Mouse (Mus musculus): ENCODE measurements around the gene Fgf11. TPM values are rescaled to one million over a fixed set of nuclear protein-coding genes. Genes with fewer than 3 reads are reported as not detected.

The Fgf11 gene
- polyA plus RNA-seq (2012; rRNA removed) = 6.9 and 7.7 TPM in 2 replicates

GRCm38 (mm10) chr11:69801379-69801977, at the start of gene Fgf11:
TSS of gene Fgf11 (minus strand) at chr11:69801857.
- no peak for DNase-seq (ENCODE audit: low read depth)

- DNase-seq (ENCODE audit: low read depth) = no peak
These were observed 49.1 kb upstream of the Fgf11 start for GRCm38 (mm10) chr11:69850754-69851153.

GRCm38 (mm10) chr11:69849884-69850283, 48.2 kb upstream of the Fgf11 start:
- no peak for DNase-seq (ENCODE audit: low read depth)

GRCm38 (mm10) chr11:69849128-69849527, 47.5 kb upstream of the Fgf11 start:
- no peak for DNase-seq (ENCODE audit: low read depth)

GRCm38 (mm10) chr11:69848021-69848420, 46.4 kb upstream of the Fgf11 start:
- no peak for DNase-seq (ENCODE audit: low read depth)

DNA sequence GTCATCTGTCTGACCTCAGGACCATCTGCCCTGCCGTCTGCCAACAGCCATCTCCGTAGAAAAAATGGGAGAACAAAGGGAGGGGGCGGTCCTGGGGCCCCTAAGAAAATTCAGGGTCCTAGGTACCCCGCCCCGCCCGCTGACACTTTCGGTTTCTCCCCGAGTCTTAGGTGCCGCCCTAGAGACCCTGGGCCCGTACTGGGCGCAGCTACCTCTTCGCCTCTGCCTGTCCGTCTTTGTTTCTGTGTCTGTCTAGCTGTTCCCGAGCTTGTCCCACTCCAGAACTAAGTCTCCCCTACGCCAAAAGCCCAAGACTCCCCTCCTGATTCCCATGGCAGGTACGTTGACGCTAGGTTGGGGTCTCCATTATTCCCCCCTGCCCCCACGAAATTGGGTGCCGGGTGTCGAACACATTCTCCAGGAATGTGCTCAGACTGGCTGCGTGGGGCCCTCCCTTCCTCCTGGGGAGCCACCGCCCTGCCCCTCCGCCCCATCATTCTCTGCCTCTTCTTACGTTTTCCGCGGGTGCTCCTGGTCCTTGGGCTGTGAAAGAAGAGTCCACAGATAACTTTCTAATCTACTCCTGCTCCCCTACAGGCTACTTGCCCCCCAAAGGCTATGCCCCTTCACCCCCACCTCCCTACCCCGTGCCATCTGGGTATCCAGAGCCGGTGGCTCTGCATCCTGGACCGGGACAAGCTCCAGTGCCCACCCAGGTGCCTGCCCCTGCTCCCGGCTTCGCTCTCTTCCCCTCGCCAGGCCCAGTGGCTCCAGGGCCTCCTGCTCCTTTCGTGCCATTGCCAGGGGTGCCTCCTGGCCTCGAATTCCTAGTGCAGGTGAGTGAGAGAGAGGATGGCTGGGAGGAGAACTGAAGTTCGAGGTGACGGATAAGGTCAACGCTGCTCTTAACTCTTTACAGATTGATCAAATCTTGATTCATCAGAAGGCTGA, 45.4 kb upstream of the Fgf11 start:
- no peak for DNase-seq (ENCODE audit: low read depth)

- peak; percentile 24 for DNase-seq (ENCODE audit: low read depth)
These were observed 44.6 kb upstream of the Fgf11 start, which contains the start of gene Plscr3 for GRCm38 (mm10) chr11:69846198-69846680. TSS of gene Plscr3 (plus strand) at chr11:69846376.

DNA sequence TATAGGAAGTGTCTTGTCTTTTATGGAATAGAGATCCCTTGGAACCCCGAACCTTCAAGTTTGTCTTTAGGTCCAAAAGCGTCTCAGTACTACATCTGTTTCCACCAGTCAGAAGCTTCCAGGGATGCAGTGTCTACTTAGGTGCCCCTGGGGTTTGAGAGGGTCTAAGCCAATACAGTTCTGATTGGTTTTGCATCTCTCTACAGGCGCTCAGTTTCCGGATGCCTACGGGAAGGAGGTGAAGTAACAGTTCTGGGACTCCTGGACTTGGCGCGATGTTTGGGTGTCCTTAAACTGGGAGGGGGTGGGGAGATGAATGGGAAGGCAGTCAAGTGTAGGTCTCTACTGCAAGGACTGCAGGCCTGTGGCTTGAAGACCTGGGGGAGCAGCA, 37.1 kb upstream of the Fgf11 start:
- DNase-seq (ENCODE audit: low read depth) = no peak

DNA sequence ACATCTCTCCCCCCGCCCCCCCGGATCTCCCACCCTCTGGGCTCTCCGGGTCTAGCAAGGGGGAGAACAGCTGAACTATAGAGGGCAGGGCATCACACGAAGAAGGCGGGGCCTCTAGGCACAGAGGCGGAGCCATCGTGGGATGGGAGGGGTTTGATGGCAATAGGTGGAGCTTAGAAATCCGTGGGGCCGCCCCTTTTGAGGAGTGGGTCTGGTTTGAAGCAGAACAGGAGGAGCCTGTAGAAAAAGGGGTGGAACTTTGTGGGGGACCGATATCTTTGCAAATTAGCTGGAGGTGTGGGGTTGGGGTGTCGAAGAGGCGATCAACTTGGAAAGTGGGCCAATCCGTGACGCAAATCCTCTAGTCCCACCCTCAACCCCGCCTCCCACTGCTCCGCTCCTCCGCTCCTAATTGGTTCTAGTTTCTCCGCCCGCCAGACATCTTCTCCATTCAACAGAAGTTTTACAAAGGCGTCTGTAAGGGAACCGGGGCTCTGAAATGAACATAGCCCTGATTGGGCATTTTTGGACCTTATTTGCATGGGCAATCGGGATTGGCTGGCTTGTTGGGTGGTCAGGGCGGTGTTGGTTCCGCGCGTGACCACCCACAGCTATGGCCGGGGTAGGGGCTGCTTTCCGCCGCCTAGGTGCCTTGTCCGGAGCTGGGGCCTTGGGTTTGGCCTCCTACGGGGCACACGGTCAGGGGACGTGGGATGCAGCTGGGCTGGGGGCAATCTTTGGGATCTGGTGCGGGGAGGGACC, 36.5 kb upstream of the Fgf11 start, which contains the start of gene Tmem256:
Gene Tmem256 (plus strand): TSS at position 563 of the 762 bp plus-strand sequence.
- peak; percentile 88 for DNase-seq (ENCODE audit: low read depth)

DNA sequence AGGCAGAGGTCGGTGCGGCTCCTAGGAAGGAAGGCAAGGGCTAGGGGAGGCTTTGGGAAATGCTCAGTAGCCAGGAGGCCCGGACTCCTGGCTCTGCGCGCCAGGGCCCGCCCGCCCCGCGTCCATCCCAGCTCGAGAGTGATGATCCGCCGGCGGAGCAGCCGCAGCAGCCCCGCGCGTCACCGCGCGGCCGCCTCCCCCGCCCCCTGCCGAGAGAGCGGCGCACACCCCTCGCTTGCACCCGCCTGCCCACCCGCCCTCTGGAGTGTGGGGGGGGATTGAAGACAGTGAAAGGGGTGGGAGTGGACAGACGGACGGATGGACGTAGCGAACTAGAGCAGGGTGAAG, 35.9 kb upstream of the Fgf11 start, which contains the start of gene Nlgn2:
Gene Nlgn2 (minus strand): TSS at position 181 of the 348 bp plus-strand sequence.
- DNase-seq (ENCODE audit: low read depth) = no peak

GRCm38 (mm10) chr11:69836703-69837576, 35.3 kb upstream of the Fgf11 start:
- no peak for DNase-seq (ENCODE audit: low read depth)

GRCm38 (mm10) chr11:69835966-69836335, 34.3 kb upstream of the Fgf11 start:
- no peak for DNase-seq (ENCODE audit: low read depth)

DNA sequence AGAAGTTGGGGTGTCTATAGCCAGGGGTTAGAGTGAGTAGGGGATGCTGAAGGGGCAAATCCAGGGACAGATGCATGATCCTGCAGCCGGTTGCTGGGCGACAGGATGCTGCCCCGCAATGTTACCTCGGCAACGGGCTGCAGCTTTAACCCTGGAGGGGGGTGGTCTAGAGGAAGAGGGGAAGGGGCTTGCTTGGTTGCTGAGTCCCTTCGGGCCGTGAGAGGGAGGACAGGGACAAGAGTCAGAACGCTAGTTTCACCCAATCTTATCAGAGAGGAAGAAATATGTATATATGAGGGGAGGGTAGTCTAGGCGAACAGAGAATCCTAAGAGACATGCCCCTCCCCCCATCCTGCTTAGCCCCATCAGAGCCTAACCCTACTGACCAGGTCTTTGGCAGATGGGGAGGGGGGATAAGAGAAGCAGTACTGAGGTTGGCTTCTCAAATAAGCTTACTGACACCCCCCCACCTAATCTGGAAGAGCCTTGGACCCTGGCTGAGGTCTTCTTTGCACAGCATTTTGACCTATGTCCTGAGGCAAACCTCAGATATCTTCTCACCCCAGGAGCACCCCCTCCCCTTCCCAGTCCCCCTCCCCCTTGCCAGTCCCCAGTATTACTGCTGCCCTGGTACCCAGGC, 33.8 kb upstream of the Fgf11 start:
- DNase-seq (ENCODE audit: low read depth) = no peak

DNA sequence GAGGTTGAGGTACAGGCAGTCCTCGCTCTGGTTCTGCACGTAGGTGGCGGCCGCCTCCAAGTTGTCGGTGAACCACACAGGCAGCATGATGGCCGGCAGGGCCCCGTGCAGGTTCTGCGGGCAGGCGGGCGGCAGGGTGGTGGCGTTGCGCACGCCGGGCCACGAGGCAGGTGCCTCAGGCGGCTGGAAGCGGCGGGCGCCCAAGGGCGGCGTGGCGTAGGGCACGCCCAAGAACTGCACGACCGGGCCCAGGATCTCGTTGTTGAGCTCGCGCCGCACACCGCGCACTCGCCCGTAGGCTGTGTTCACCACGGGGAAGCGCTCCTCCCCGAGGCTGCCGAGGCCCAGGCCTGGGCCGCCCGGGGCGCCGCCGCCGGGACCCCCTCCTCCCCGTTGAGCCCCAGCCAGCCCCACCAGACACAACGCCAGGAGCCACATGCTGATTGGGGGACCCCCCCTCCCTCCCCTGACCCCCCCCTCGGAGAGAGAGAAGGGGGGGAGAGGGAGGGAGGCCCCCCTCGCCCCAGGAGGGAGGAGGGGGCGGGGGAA, 32.4 kb upstream of the Fgf11 start:
- DNase-seq (ENCODE audit: low read depth) = no peak

DNA sequence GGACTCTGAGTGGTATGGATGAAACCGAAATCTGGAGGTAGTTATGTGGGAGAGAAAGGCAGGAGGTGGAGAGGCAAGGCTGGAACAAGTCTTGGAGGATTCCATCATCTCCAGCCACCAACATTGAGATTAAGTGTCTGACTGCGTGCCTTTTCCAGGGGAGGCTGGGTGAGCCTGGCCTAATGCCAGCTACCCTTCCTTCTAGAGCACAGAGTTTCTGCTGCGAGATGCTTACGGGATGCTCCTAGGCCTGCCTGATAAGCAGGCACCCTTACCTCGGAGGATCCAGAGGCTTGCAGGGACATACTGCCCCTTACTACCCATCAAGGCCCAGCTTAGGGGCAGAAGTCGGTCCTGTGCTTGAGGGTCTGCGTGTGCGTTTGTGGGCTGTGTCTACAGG, 31.9 kb upstream of the Fgf11 start:
- no peak for DNase-seq (ENCODE audit: low read depth)

- DNase-seq (ENCODE audit: low read depth) = no peak
These were observed 27.2 kb upstream of the Fgf11 start for GRCm38 (mm10) chr11:69828832-69829231.

DNA sequence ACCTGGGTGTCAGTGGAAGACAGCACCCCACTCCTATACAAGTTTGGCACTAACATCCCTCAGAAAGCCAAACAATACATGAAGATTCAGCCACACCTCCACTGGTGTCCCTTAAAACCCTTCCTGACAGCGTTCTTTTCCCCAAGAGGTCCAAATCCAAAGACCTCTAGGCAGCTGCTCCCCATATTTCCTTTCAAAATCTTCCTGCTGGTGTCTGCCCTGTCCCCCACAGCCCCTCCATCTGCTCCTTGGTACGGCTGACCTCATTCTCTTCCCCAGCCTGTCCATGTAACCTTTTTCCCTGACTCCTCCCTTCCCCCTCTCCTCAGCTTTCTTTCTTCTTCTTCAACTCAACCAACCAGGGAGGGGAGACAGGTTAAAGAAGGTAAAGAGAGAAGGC, 21.8 kb upstream of the Fgf11 start:
- no peak for DNase-seq (ENCODE audit: low read depth)

- DNase-seq (ENCODE audit: low read depth) = no peak
These were observed 20.4 kb upstream of the Fgf11 start, which contains the start of gene Spem1 for GRCm38 (mm10) chr11:69822080-69822479. TSS of gene Spem1 (minus strand) at chr11:69822180.

- DNase-seq (ENCODE audit: low read depth) = no peak
These were observed 17.2 kb upstream of the Fgf11 start for GRCm38 (mm10) chr11:69818871-69819270.

DNA sequence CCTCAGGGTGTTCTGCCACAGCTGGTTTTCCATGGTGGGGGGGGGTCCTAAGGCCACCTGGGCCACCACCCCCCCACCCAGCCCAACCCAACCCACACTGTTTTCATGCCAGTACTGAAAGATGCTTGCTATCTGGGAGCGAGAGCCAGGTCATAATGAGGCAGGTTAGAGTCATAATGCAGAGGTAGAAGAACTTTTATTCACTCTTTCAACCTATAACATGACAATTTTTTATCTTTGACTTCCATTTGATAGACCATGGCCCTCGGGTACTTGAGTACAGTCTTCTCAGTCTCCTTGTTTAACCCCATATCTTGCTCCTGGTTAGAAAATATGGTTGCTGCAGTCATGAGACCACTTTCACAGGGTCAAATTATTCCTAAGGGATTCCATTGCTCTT, 16.7 kb upstream of the Fgf11 start, which contains the start of gene Spem2:
Gene Spem2 (minus strand): TSS at position 101 of the 400 bp plus-strand sequence.
- DNase-seq (ENCODE audit: low read depth) = no peak
